Mouse (Mus musculus): ENCODE measurements around the gene Riox1. TPM values are rescaled to one million over a fixed set of nuclear protein-coding genes. Genes with fewer than 3 reads are reported as not detected.

Riox1 gene
- total RNA-seq, 1 experiment: 22.6 TPM

- TF ChIP-seq ZNF384 (IDR thresholded peaks at IDR 0.05; ENCODE audit: low read depth, low read length) (no peak), HCFC1 (IDR thresholded peaks at IDR 0.05; ENCODE audit: borderline replicate concordance, insufficient read depth, low read length) (peak; percentile 24; the same call in 1 of the 2 replicates)
- in situ Hi-C loops (cut with MboI; ENCODE audit: low sequenced_read_pairs in 2 of 2, unreplicated experiment in 2 of 2): no loop called here
- Histone ChIP-seq H3K4me3 (ENCODE audit: insufficient read depth in 1 of 2, low read depth in 1 of 2, low read length in 2 of 2, poor library complexity in 1 of 2, severe bottlenecking in 1 of 2) (peak overlapping the region; percentile 77 to 96), H3K4me1 (ENCODE audit: control insufficient read depth in 2 of 2, insufficient read depth in 2 of 2, low read length in 2 of 2, poor library complexity in 1 of 2) (peaks cover 0 to 13% of the 10 kb centered on the region in 2 experiments; a peak in 2 of 4 replicates), H3K36me3 (ENCODE audit: control insufficient read depth, insufficient read depth, low read length, poor library complexity, severe bottlenecking) (peaks cover 14% of the 10 kb centered on the region), H3K27ac (ENCODE audit: insufficient read depth, low read depth, low read length, poor library complexity, severe bottlenecking) (no peak overlapping the region), H3K9ac (ENCODE audit: insufficient read depth, low read depth, low read length, poor library complexity, severe bottlenecking) (peak overlapping the region; percentile 95), H3K9me3 (ENCODE audit: control insufficient read depth, insufficient read depth, low read depth, low read length) (no peaks in the 10 kb centered on the region)
- DNase-seq (ENCODE audit: low read depth, low spot score): no peak
Measured at GRCm38 (mm10) chr12:83950840-83951701, 663 bp downstream of the Riox1 start.

GRCm38 (mm10) chr12:83951711-83952575 is 1.5 kb downstream of the Riox1 start:
- Histone ChIP-seq H3K36me3 (ENCODE audit: control insufficient read depth, insufficient read depth, low read length, poor library complexity, severe bottlenecking) (peaks cover 14% of the 10 kb centered on the region), H3K9me3 (ENCODE audit: control insufficient read depth, insufficient read depth, low read depth, low read length) (no peaks in the 10 kb centered on the region), H3K9ac (ENCODE audit: insufficient read depth, low read depth, low read length, poor library complexity, severe bottlenecking) (peak overlapping the region; percentile 95), H3K4me1 (ENCODE audit: control insufficient read depth in 2 of 2, insufficient read depth in 2 of 2, low read length in 2 of 2, poor library complexity in 1 of 2) (peaks cover 0 to 13% of the 10 kb centered on the region in 2 experiments; a peak in 2 of 4 replicates), H3K4me3 (ENCODE audit: insufficient read depth in 1 of 2, low read depth in 1 of 2, low read length in 2 of 2, poor library complexity in 1 of 2, severe bottlenecking in 1 of 2) (peak overlapping the region; percentile 77 to 96), H3K27ac (ENCODE audit: insufficient read depth, low read depth, low read length, poor library complexity, severe bottlenecking) (no peak overlapping the region)
- in situ Hi-C loops (cut with MboI; ENCODE audit: low sequenced_read_pairs in 2 of 2, unreplicated experiment in 2 of 2): no loop called here
- no peak for TF ChIP-seq CHD2 (IDR thresholded peaks at IDR 0.05; ENCODE audit: low read depth, low read length)
- TF ChIP-seq MAFK (IDR thresholded peaks at IDR 0.05; ENCODE audit: insufficient read depth, low read depth, low read length): no peak
- no peak for TF ChIP-seq ZNF384 (IDR thresholded peaks at IDR 0.05; ENCODE audit: low read depth, low read length)
- TF ChIP-seq HCFC1 (IDR thresholded peaks at IDR 0.05; ENCODE audit: borderline replicate concordance, insufficient read depth, low read length): no peak
- TF ChIP-seq ZC3H11A (IDR thresholded peaks at IDR 0.05; ENCODE audit: borderline replicate concordance, low read depth, low read length): no peak
- DNase-seq (ENCODE audit: low read depth, low spot score): no peak

GRCm38 (mm10) chr12:83958278-83958677 is 7.9 kb downstream of the Riox1 start:
- no peak for DNase-seq (ENCODE audit: low read depth, low spot score)
- in situ Hi-C loops (cut with MboI; ENCODE audit: low sequenced_read_pairs in 2 of 2, unreplicated experiment in 2 of 2): no loop called here

GRCm38 (mm10) chr12:83965235-83965634 is 14.8 kb downstream of the Riox1 start:
- in situ Hi-C loops (cut with MboI; ENCODE audit: low sequenced_read_pairs in 2 of 2, unreplicated experiment in 2 of 2): no loop called here
- H3K4me3 ChIP-seq (ENCODE audit: insufficient read depth in 1 of 2, low read depth in 1 of 2, low read length in 2 of 2, poor library complexity in 1 of 2, severe bottlenecking in 1 of 2): no peak overlapping the region
- no peak for DNase-seq (ENCODE audit: low read depth, low spot score)
- TF ChIP-seq ZNF384 (IDR thresholded peaks at IDR 0.05; ENCODE audit: low read depth, low read length) (no peak), ZC3H11A (IDR thresholded peaks at IDR 0.05; ENCODE audit: borderline replicate concordance, low read depth, low read length) (no peak), HCFC1 (IDR thresholded peaks at IDR 0.05; ENCODE audit: borderline replicate concordance, insufficient read depth, low read length) (no peak), MAFK (IDR thresholded peaks at IDR 0.05; ENCODE audit: insufficient read depth, low read depth, low read length) (no peak), CHD2 (IDR thresholded peaks at IDR 0.05; ENCODE audit: low read depth, low read length) (no peak)
- no peak overlapping the region for H3K27ac ChIP-seq (ENCODE audit: insufficient read depth, low read depth, low read length, poor library complexity, severe bottlenecking)
- no peak overlapping the region for H3K9ac ChIP-seq (ENCODE audit: insufficient read depth, low read depth, low read length, poor library complexity, severe bottlenecking)
- no peaks in the 10 kb centered on the region for H3K9me3 ChIP-seq (ENCODE audit: control insufficient read depth, insufficient read depth, low read depth, low read length)
- H3K36me3 ChIP-seq (ENCODE audit: control insufficient read depth, insufficient read depth, low read length, poor library complexity, severe bottlenecking): no peaks in the 10 kb centered on the region
- H3K4me1 ChIP-seq (ENCODE audit: control insufficient read depth in 2 of 2, insufficient read depth in 2 of 2, low read length in 2 of 2, poor library complexity in 1 of 2): no peaks in the 10 kb centered on the region

More at GRCm38 (mm10) chr12:83958278-83958677, 7.9 kb downstream of the Riox1 start:
- no peaks in the 10 kb centered on the region for H3K9me3 ChIP-seq (ENCODE audit: control insufficient read depth, insufficient read depth, low read depth, low read length)
- H3K36me3 ChIP-seq (ENCODE audit: control insufficient read depth, insufficient read depth, low read length, poor library complexity, severe bottlenecking): no peaks in the 10 kb centered on the region
- TF ChIP-seq ZNF384 (IDR thresholded peaks at IDR 0.05; ENCODE audit: low read depth, low read length) (no peak), CHD2 (IDR thresholded peaks at IDR 0.05; ENCODE audit: low read depth, low read length) (no peak), MAFK (IDR thresholded peaks at IDR 0.05; ENCODE audit: insufficient read depth, low read depth, low read length) (no peak), HCFC1 (IDR thresholded peaks at IDR 0.05; ENCODE audit: borderline replicate concordance, insufficient read depth, low read length) (no peak), ZC3H11A (IDR thresholded peaks at IDR 0.05; ENCODE audit: borderline replicate concordance, low read depth, low read length) (no peak)
- peaks cover 0 to 4% of the 10 kb centered on the region in 2 experiments; a peak in 2 of 4 replicates for H3K4me1 ChIP-seq (ENCODE audit: control insufficient read depth in 2 of 2, insufficient read depth in 2 of 2, low read length in 2 of 2, poor library complexity in 1 of 2)
- no peak overlapping the region for H3K9ac ChIP-seq (ENCODE audit: insufficient read depth, low read depth, low read length, poor library complexity, severe bottlenecking)
- H3K27ac ChIP-seq (ENCODE audit: insufficient read depth, low read depth, low read length, poor library complexity, severe bottlenecking): no peak overlapping the region
- H3K4me3 ChIP-seq (ENCODE audit: insufficient read depth in 1 of 2, low read depth in 1 of 2, low read length in 2 of 2, poor library complexity in 1 of 2, severe bottlenecking in 1 of 2): no peak overlapping the region
